Mouse (Mus musculus) right cerebral cortex, postnatal 14 days (tissue): Measurements from ENCODE around the gene Wdr64.
A peak's percentile ranks its signal among the peaks of the same experiment; 100 is the strongest.

ENCODE experiments used
- DNase-seq: peaks from one replicate; pipeline ENCODE4 v3.0.0; 2022

Gene Wdr64

DNA sequence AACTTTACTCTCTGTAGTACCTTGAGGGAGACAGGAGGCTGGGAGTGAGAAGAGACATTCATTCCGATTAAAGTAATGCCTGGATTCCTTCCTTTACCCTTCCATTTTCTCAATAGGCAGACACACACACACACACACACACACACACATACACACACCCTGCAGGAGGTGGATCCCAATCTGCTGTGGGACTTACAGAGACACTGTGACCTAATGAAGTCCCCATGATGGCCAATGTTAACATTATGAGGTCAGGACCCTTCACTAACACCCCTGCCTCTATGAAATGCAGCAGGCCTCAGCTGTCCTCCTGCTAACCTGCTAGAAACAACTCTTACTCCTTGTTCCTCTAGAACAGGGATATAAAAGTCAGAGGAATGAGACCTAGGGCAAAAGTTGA lies at the start of gene Wdr64:
TSS of gene Wdr64 (plus strand) at position 301 of the 400 bp plus-strand sequence.
- no peak for DNase-seq

DNA sequence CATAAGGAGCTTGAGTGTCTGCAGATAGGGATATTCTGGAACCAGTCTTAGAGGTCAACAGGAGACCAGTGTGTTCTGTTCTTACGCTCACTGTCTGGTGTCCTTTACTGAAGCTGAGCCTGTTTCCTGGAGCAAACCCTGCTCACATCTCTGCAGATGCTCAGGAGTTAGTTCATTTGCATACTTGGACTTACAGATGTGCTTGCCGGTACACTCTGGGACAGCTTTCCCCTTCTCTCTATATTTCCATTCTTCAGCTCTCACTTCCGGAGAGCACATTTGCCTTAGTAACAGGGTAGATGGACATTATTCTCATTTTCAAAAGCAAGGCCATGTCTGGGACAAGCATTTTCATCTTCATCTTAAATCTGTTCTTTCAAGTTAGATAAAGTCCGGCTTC lies 49.8 kb upstream of the Wdr64 start:
- DNase-seq = no peak

DNA sequence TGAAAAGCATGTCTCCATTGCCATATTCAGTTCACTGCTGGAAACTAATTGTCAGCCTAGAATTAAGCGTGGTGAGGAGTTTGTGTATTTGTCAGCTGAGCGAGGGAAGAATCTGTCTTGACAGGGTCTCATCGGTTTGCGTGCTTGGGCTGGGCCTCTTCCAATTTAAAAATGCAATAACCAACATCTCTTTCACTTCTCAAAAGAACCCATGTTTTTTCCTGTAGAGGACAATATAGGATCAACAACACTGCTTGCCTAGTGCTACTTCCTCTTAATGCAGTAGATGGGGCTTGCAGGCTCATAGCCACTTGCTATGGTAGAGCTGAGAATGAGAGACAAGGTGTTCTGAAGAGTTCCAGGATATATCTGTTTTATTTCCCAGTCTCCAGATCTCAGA lies 38.5 kb upstream of the Wdr64 start:
- no peak for DNase-seq

- DNase-seq = no peak
Observed at GRCm38 (mm10) chr1:175668666-175669405, 29.6 kb upstream of the Wdr64 start.

GRCm38 (mm10) chr1:175669456-175669855 lies 28.9 kb upstream of the Wdr64 start:
- DNase-seq = no peak

GRCm38 (mm10) chr1:175670042-175670441 lies 28.4 kb upstream of the Wdr64 start:
- no peak for DNase-seq

DNA sequence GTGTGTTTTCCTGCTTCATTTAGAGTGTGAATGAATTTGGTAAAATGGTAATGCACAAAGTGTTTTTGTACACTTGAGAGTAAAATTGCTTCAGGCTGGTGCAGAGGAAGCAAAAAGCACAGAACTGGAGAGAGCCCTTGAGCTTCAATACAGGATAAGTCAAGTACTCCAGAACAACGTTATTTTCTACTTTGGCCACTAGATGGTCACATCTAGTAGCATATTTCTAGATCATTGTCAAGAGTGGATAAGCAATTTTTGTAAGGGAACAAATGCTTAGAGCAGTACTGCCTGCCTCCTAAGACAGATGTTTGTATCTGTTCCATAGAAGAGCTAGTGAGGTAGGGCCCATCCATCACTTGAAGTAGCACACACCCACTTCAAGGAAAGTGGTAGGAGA lies 26.8 kb upstream of the Wdr64 start:
- no peak for DNase-seq

DNA sequence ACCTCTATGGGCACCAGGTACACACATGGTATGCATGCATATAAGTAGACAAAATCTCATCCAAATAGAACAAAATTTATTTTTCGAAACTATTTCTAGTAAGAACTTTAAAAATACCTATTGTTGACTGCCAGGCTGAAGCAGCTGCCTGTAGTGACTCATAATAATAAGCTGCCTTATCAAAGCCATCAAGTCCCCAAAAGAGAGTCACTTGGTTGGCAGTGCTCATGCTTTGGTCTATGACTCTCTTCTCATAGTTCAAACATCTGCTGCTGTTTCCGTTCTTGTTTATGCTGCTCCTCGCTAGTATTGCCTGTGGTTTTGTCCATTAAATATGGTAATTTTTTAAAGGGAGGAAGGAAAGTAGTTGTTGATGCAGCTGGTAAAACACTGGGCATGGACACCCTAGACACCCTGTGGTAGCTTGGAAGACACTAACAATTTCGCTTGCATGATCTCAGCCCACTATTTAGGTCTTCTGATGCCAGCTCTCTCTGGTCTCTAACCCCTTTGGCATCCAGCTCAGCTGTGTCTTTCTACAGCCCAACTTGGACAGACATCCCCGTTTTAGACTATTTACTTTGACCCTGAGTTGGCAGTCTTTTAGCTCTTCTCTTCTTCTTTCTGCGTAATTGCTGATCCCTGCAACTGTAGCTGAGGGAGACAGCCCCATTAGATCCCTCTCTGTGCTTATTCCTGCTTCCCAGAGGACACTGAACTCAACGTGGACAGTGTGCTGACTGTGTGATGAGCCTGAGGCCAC lies 24.6 kb upstream of the Wdr64 start:
- no peak for DNase-seq

GRCm38 (mm10) chr1:175675116-175675515 lies 23.3 kb upstream of the Wdr64 start:
- DNase-seq = no peak

DNA sequence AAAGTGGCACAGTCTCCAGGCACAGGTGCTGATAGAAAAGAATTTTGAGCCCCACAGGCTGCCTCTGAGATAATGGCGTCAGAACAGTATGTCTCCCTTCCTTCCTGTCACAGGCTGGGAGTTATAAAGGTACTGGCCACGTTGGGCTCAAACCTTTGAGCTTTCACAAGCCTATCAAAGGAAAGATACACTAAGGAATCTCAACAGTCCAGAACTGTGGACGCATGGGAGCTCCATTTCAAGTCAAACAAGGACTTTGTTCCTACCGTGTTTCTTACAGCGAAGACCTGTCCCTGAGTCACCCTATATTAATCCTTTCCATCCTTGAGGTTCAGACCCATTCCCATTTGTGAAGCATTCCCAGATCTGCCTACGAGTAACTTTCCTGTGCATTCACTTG lies 20.9 kb upstream of the Wdr64 start:
- DNase-seq = no peak

DNA sequence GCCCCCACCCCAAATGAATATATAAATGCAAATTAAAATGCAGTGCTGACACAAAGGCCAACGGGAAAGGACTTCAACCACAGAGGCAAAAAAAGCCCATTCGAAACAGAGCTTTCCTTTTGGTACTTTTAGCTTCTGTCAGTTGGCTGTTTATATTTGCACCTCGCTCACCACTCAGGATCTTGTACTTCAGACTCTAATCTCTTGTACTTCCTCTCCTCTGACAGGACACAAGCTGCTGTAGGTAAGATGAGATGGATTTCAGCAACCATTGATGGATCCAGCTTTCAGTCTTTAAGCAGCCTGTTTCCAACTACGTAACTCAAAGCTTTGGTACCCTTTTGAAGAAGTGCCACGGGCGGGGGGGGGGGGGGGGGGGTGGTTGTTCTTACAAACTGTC lies 17.4 kb upstream of the Wdr64 start:
- DNase-seq = no peak

DNA sequence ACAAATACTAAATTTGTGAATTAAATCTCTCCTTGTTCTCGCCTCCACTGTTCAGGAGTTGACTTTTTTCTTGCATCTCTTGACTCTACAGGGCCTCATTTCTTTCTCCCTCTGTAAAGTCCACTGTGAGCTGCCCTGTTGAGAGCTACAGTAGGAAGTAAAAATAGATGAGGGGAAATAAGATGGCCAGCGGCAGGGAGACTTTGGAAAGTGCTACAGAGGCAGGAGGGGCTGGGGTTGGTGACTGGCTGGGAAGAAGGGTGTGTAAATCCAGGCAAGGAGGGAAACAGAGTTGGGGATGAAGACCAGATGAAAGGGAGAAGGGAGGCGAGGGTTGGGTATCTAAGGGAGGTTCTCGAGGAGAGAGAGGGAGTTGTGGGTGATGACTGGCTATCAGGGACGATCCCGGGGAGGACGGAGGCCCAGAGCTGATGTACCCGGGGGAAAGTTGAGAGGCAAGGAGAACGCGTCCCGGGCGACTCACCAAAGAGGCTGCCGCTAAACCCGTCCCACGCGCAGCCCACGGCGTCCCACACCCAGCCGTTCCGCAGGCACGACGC lies 6.6 kb upstream of the Wdr64 start:
- DNase-seq = no peak

- DNase-seq = peak; percentile 96
Observed at GRCm38 (mm10) chr1:175692246-175692996, 6.0 kb upstream of the Wdr64 start, which contains the start of the genes Opn3 and Chml. Opn3 (minus strand) TSS chr1:175692776. Chml (minus strand) TSS chr1:175692901.

DNA sequence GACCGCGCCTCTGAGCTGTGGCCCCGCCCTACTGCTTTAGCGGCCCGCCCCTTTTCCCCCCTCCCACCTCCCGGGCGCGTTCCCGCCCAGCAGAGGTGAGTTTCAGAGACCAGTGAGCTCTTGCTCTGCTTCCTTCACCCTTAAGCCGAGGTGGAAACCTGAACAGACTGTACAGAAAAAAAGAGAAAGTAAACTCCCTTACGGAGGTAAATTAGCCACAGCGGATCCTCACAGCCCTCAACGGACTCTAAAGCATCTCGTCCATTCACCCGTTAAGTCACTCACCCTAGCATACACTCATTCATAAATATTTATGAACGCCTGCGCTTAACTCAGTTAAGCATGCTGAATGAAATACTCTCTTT lies 5.4 kb upstream of the Wdr64 start:
- no peak for DNase-seq

- no peak for DNase-seq
Observed at GRCm38 (mm10) chr1:175693429-175693960, 4.9 kb upstream of the Wdr64 start.

- DNase-seq = no peak
Observed at GRCm38 (mm10) chr1:175699375-175699774, 982 bp downstream of the Wdr64 start.

- no peak for DNase-seq
Observed at GRCm38 (mm10) chr1:175699796-175700195, 1.4 kb downstream of the Wdr64 start.

GRCm38 (mm10) chr1:175701145-175701544 lies 2.8 kb downstream of the Wdr64 start:
- DNase-seq = no peak

DNA sequence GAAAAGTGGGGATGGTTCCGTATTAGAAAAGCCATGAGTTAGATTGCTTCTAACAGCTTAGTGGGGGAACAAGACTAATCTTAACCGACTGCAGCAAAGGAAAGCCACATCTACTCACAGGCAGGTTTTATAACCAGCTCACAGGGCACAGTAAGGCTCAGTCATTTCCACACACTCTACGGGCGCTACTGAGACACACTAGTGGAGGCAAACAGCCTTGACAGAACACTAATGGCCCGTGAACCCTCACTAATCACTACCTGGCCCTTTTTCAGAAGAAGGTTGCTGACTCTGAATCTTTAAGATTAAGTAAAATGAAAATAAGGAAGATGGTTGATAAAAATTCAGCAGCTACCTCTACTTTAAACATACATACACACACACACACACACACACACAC lies 9.2 kb downstream of the Wdr64 start:
- no peak for DNase-seq

DNA sequence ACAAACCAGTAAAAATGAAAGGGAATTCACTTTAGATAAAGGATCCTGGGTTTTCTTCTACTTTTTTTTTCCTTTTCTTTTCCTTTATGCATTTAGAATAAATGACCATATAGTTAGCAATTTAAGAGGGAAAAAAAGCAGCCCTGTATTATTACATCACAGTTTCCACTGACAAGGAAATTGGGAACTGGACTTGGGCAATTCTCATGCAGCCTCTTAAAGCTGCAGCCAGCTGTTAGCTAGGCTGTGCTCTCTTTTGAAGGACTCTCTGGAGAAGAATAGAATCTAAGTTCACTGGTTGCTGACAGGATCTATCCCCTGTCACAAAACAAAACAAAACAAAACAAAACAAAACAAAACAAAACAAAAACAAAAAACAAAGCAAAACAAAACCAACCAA lies 9.6 kb downstream of the Wdr64 start:
- DNase-seq = no peak

DNA sequence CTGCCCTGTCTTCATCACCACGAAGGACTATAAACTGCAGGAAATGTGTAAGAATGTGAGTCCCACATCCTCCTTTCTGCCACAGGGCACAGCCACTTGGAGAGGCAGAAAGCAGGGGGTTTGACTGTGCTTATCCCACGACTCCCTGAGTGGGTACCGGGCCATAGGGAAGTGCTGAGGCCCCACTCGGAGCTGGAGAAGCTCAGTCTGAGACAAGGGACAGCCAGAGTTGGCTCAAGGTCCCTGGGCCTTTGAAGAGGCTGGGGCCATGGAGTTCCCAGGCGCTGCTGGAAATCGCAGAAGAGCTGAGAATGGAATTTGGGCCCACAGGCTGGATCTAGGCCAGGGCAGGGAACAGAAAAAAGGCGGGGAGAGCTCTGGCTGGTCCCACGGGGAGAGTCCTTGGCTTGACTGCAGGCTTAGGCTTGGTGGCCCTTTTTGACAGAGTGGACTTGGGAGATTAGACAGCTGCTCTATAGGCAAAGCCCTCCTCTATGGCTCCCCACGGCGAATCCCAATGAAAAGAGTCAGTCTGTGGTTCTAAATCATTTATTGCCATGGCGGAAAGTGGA lies 14.0 kb downstream of the Wdr64 start:
- no peak for DNase-seq

DNA sequence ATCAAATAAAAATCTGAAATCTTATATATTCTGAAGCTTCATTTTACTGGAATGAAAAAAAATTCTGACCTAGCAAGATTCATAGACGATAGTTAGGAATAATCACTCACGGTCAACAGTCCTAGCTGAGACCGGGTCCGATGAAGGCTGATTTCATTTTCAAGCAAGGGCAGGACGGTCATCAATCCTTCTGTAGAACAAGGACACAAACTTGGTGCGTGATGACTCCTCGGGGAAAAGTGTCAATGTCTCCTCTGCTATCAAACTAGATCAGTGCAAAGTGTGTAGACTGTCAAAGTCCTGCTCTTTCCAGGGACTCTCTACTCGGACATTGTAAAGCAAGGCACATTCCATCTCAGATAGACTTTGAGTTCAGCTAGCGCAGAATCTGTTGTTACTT lies 18.4 kb downstream of the Wdr64 start:
- DNase-seq = no peak

DNA sequence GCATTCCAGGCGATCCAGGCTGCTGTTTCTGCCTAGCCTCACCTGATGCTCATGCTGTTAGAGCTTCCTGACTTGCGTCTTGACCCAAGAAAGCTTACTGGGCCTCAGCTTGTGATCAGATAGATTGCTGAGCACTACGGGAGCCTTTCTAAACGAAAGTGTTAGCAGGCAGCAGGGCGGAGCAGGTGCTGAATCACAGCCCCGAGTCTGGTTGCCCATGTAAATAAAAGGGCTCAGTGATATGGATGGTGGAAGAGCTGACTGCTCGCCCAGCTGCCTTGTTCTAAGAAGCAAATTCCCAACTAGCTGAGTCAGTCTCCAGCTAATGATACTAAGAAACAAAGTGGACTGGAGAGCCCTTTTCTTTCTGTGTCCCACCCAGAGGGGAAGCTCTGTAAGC lies 27.4 kb downstream of the Wdr64 start:
- no peak for DNase-seq
